Mouse (Mus musculus): ENCODE results near the gene Snx3.
A peak's percentile ranks its signal among the peaks of the same experiment; 100 is the strongest.

The Snx3 gene

GRCm38 (mm10) chr10:42492027-42492771 is 9.6 kb upstream of the Snx3 start:
- TF ChIP-seq GATA4 (IDR thresholded peaks at IDR 0.05; ENCODE audit: insufficient replicate concordance, low read length), result no peak

DNA sequence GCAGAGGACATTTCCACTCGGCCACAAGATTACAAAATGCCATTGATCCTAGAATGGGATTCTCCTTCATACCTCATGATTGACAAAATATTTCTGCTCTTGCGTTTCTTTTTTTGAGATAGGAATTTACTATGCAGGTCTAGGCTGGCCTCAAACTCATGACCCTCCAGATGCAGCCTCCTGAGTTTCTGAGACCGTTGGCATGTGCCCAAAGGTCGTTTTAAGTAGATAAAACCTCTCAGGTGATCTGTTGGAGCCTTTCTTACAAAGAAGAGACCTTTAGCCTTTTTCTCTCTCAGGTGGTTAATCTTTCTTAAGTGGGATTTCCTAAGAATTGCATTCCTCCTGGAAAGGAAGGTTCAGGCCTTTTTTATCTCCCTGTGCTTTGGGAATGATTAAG is 8.8 kb upstream of the Snx3 start:
- TF ChIP-seq GATA4 (IDR thresholded peaks at IDR 0.05; ENCODE audit: insufficient replicate concordance, low read length), result no peak

GRCm38 (mm10) chr10:42500611-42501010 is 1.2 kb upstream of the Snx3 start:
- TF ChIP-seq GATA4 (IDR thresholded peaks at IDR 0.05; ENCODE audit: insufficient replicate concordance, low read length), result no peak

DNA sequence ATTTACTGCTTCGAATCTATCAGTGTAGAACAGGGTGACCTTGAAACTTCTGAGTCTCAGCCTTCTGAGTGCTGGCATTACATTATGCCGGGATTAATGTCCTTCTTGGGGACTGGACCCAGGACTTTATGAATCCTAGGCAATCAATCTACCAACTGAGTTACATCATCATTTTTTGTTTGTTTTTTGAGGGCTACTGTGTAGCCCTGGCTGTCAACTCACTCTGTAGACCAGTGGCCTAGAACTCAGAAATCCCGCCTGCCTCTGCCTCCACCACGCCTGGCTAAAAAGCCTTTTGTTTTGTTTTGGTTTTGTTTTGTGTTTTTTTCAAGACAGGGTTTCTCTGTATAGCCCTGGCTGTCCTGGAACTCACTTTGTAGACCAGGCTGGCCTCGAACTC is 669 bp upstream of the Snx3 start:
- no peak for TF ChIP-seq GATA4 (IDR thresholded peaks at IDR 0.05; ENCODE audit: insufficient replicate concordance, low read length)

GRCm38 (mm10) chr10:42502349-42503111 is 700 bp downstream of the Snx3 start:
- no peak for TF ChIP-seq GATA4 (IDR thresholded peaks at IDR 0.05; ENCODE audit: insufficient replicate concordance, low read length)

DNA sequence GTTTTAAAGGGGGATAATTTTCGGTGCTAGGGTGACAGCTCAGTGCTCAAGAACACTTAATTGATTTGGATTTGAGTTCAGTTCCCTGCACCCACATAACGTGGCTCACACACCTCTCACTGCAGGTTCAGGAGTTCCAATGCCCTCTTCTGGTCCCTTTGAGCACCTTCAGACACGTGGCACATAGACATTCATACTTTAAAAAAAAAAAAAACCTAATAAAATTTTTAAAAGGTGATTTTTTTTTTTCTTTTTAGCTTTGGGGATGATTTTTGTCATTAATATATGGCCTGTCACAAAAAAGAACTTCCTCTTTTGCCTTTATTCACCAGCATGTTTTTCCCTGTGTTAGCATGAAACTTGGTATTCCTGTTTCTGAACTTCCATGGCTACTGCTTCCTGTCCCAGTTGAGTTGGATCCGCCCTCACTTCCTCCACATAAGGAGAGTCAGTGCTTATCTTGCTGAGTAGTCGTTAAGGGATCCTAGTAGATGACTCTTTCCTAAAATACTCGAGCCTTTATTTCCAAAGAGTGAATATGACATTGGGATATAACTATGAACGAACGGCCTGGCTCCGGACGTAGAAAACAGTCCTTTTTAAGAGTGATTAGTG is 2.4 kb downstream of the Snx3 start:
- TF ChIP-seq GATA4 (IDR thresholded peaks at IDR 0.05; ENCODE audit: insufficient replicate concordance, low read length), result no peak; the same call in 1 of the 2 replicates

DNA sequence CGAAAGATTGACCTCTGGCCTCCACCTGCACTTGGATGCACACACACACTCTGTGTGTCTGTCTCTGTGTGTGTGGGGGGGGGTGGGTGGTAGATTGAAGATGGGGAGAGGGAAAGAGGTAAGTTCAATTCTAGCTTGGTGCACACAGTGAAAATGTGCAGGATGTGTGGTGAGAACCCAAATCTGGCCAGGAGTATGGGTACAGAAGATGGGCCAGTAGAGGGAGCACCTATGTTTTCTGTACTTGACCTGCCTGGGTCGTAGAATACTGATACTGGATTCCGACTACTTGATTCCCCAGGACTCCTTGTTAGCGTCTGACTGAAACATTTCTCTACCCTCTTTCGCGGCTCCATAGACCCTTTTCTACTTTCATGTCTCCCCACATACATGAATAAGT is 8.3 kb downstream of the Snx3 start:
- TF ChIP-seq GATA4 (IDR thresholded peaks at IDR 0.05; ENCODE audit: insufficient replicate concordance, low read length), result no peak

GRCm38 (mm10) chr10:42511184-42512135 is 9.6 kb downstream of the Snx3 start:
- TF ChIP-seq GATA4 (IDR thresholded peaks at IDR 0.05; ENCODE audit: insufficient replicate concordance, low read length), result no peak

DNA sequence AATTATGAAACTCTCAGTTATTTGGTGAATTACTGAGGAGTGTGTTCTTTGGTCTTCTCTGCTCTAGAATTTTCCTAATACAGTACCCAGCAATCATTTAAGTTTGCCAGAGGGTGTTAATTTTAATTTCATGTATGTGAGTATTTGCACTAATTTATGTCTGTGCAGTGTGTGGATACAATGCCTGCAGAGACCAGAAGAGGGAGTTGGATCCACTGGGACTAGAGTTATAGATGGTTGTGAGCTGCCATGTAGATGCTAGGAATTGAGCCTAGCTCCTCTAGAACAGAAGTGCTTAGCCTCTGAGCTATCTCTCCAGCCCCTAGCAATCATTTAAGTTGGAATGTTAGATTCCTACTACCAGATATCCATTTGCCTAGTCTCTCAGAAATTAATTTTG is 12.3 kb downstream of the Snx3 start:
- no peak for TF ChIP-seq GATA4 (IDR thresholded peaks at IDR 0.05; ENCODE audit: insufficient replicate concordance, low read length)

- no peak for TF ChIP-seq GATA4 (IDR thresholded peaks at IDR 0.05; ENCODE audit: insufficient replicate concordance, low read length)
Measured at GRCm38 (mm10) chr10:42518363-42518762, 16.5 kb downstream of the Snx3 start.

GRCm38 (mm10) chr10:42521315-42521981 is 19.6 kb downstream of the Snx3 start:
- TF ChIP-seq GATA4 (IDR thresholded peaks at IDR 0.05; ENCODE audit: insufficient replicate concordance, low read length), result peak; percentile 31; the same call in 1 of the 2 replicates

DNA sequence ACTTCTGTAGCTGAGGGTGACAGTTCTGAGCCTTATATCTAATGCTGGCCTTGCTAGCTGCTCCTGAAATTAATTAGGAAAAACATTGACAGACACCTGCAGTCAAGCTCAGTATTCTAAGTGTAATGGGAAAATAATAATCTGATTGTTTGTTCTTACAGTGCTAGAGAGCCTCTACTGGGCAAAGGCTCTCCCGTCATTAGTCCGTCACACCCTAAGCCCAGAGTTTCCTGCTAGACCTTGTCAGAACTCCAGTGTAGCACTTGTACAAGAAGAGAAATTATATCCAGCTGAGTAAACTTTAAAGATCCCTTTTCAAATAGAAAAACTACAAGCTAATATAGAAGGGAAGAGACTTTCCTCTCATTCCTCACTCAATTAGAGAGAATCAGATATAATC is 21.1 kb downstream of the Snx3 start:
- TF ChIP-seq GATA4 (IDR thresholded peaks at IDR 0.05; ENCODE audit: insufficient replicate concordance, low read length), result no peak

GRCm38 (mm10) chr10:42523556-42524162 is 21.8 kb downstream of the Snx3 start:
- TF ChIP-seq GATA4 (IDR thresholded peaks at IDR 0.05; ENCODE audit: insufficient replicate concordance, low read length), result no peak

DNA sequence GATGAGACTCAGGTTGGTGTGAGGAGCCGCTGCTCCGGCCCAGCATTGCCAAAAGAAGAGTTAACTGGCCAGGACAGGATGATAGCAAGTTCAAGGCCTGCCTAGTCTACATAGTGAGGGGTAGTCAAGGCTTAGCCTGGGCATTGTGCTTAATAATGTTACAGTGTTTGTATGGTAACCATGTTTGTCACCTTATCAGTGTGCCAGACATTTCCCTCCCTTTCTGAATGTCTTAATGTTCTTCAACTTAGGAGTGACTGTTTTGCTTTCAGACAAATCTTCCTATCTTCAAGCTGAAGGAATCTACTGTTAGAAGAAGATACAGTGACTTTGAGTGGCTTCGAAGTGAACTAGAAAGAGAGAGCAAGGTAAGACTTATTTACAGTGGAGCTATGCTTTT is 23.9 kb downstream of the Snx3 start:
- no peak for TF ChIP-seq GATA4 (IDR thresholded peaks at IDR 0.05; ENCODE audit: insufficient replicate concordance, low read length)

Measured in liver, adult (tissue).